Mouse (Mus musculus): ENCODE measurements around the gene E2f4. TPM values are rescaled to one million over a fixed set of nuclear protein-coding genes. Genes with fewer than 3 reads are reported as not detected.

E2f4 gene
- polyA plus RNA-seq, 1 experiment from 2014 or later: 43.5 TPM

GRCm38 (mm10) chr8:105308428-105308827 is 11.0 kb downstream of the E2f4 start:
- Histone ChIP-seq H3K9me3 (ENCODE audit: control insufficient read depth, low read length) (no peaks in the 10 kb centered on the region), H3K9ac (no peak overlapping the region), H3K27me3 (ENCODE audit: control insufficient read depth, insufficient read depth, low read length) (no peaks in the 10 kb centered on the region), H3K27ac (no peak overlapping the region), H3K4me3 (replicated peaks; ENCODE audit: low read length) (no peak overlapping the region), H3K36me3 (replicated peaks; ENCODE audit: control insufficient read depth, insufficient read depth) (peaks cover 84% of the 10 kb centered on the region), H3K4me1 (replicated peaks; ENCODE audit: control insufficient read depth, insufficient read depth, low read length) (peaks cover 10% of the 10 kb centered on the region), H3K4me2 (replicated peaks) (no peak overlapping the region)
- no peak for DNase-seq (ENCODE audit: low spot score)
- no peak for ATAC-seq (ENCODE audit: low FRiP score)
- WGBS: 93% methylated on average over 10 of the region's 10 CpGs

GRCm38 (mm10) chr8:105309142-105309847 is 11.8 kb downstream of the E2f4 start:
- WGBS: 79% methylated on average over 15 of the region's 15 CpGs
- DNase-seq (ENCODE audit: low spot score): no peak
- H3K36me3 ChIP-seq (replicated peaks; ENCODE audit: control insufficient read depth, insufficient read depth): peaks cover 84% of the 10 kb centered on the region

DNA sequence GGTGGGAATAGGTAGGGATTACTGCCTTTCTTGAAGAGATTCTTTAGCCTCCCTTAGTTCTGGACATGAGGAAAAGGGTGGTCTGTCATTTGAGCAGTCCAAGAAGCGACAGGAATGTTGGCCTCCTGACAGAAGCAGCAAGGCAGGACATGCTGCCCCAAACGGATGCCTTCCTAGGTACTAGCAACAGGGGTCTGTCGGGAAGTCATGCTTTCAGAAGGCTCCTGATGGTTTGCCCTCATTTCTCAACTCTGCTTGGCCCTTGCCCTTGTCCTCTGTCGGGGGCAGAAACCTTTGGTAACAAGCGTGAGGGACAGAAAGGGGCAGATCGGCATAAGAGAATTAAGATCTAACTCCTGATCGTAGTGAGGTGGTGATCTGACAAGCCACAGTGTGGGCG is 12.7 kb downstream of the E2f4 start:
- ATAC-seq (ENCODE audit: low FRiP score) (no peak), DNase-seq (ENCODE audit: low spot score) (no peak)
- no peaks in the 10 kb centered on the region for H3K27me3 ChIP-seq (ENCODE audit: control insufficient read depth, insufficient read depth, low read length)
- H3K27ac ChIP-seq: no peak overlapping the region
- peaks cover 10% of the 10 kb centered on the region for H3K4me1 ChIP-seq (replicated peaks; ENCODE audit: control insufficient read depth, insufficient read depth, low read length)
- H3K9me3 ChIP-seq (ENCODE audit: control insufficient read depth, low read length): no peaks in the 10 kb centered on the region
- no peak overlapping the region for H3K9ac ChIP-seq
- H3K36me3 ChIP-seq (replicated peaks; ENCODE audit: control insufficient read depth, insufficient read depth): peaks cover 84% of the 10 kb centered on the region
- no peak overlapping the region for H3K4me2 ChIP-seq (replicated peaks)
- WGBS: 86% methylated on average over 8 of the region's 8 CpGs
- H3K4me3 ChIP-seq (replicated peaks; ENCODE audit: low read length): no peak overlapping the region

More at GRCm38 (mm10) chr8:105309142-105309847, 11.8 kb downstream of the E2f4 start:
- H3K4me2 ChIP-seq (replicated peaks): no peak overlapping the region
- no peaks in the 10 kb centered on the region for H3K27me3 ChIP-seq (ENCODE audit: control insufficient read depth, insufficient read depth, low read length)
- H3K4me1 ChIP-seq (replicated peaks; ENCODE audit: control insufficient read depth, insufficient read depth, low read length): peaks cover 10% of the 10 kb centered on the region
- no peak for ATAC-seq (ENCODE audit: low FRiP score)
- no peaks in the 10 kb centered on the region for H3K9me3 ChIP-seq (ENCODE audit: control insufficient read depth, low read length)
- H3K9ac ChIP-seq: no peak overlapping the region
- H3K4me3 ChIP-seq (replicated peaks; ENCODE audit: low read length): no peak overlapping the region
- no peak overlapping the region for H3K27ac ChIP-seq

DNA sequence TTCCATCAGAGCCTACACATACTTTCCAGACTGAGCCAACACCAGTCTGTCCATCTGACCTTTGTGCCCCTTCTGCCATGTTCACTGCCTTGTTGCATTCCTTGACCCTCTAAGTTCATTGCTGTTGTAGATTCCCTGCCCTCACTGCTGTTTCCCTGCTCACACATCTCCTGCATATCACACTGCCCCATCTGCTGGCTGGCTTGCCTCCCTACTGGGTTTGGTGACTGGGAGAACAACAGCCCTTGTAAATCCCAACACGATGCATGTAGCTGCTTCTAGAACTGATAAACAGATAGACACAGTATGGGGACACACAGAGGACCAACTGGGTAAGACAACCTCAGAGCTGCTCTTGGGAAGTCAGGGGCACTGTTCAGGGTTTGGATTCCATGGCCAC is 14.3 kb downstream of the E2f4 start:
- Histone ChIP-seq H3K4me3 (replicated peaks; ENCODE audit: low read length) (no peak overlapping the region), H3K4me1 (replicated peaks; ENCODE audit: control insufficient read depth, insufficient read depth, low read length) (no peaks in the 10 kb centered on the region), H3K9ac (no peak overlapping the region), H3K27me3 (ENCODE audit: control insufficient read depth, insufficient read depth, low read length) (no peaks in the 10 kb centered on the region), H3K36me3 (replicated peaks; ENCODE audit: control insufficient read depth, insufficient read depth) (peaks cover 97% of the 10 kb centered on the region), H3K4me2 (replicated peaks) (no peak overlapping the region), H3K9me3 (ENCODE audit: control insufficient read depth, low read length) (no peaks in the 10 kb centered on the region), H3K27ac (no peak overlapping the region)
- DNase-seq (ENCODE audit: low spot score): no peak
- no peak for ATAC-seq (ENCODE audit: low FRiP score)
- WGBS: 83% methylated on average over 1 of the region's 1 CpGs

GRCm38 (mm10) chr8:105312891-105313481 is 15.5 kb downstream of the E2f4 start:
- Histone ChIP-seq H3K27ac (no peak overlapping the region), H3K27me3 (ENCODE audit: control insufficient read depth, insufficient read depth, low read length) (no peaks in the 10 kb centered on the region), H3K4me3 (replicated peaks; ENCODE audit: low read length) (no peak overlapping the region), H3K4me2 (replicated peaks) (no peak overlapping the region), H3K36me3 (replicated peaks; ENCODE audit: control insufficient read depth, insufficient read depth) (peaks cover 96% of the 10 kb centered on the region), H3K9ac (no peak overlapping the region), H3K4me1 (replicated peaks; ENCODE audit: control insufficient read depth, insufficient read depth, low read length) (no peaks in the 10 kb centered on the region), H3K9me3 (ENCODE audit: control insufficient read depth, low read length) (no peaks in the 10 kb centered on the region)
- ATAC-seq (ENCODE audit: low FRiP score) (no peak), DNase-seq (ENCODE audit: low spot score) (no peak)
- 92% methylated on average over 8 of the region's 8 CpGs for WGBS

- H3K4me2 ChIP-seq (replicated peaks): no peak overlapping the region
- ATAC-seq (ENCODE audit: low FRiP score) (no peak), DNase-seq (ENCODE audit: low spot score) (no peak)
- H3K36me3 ChIP-seq (replicated peaks; ENCODE audit: control insufficient read depth, insufficient read depth): peaks cover 96% of the 10 kb centered on the region
- no peak overlapping the region for H3K27ac ChIP-seq
- H3K4me1 ChIP-seq (replicated peaks; ENCODE audit: control insufficient read depth, insufficient read depth, low read length): no peaks in the 10 kb centered on the region
- no peaks in the 10 kb centered on the region for H3K9me3 ChIP-seq (ENCODE audit: control insufficient read depth, low read length)
- H3K27me3 ChIP-seq (ENCODE audit: control insufficient read depth, insufficient read depth, low read length): no peaks in the 10 kb centered on the region
- no peak overlapping the region for H3K4me3 ChIP-seq (replicated peaks; ENCODE audit: low read length)
- no peak overlapping the region for H3K9ac ChIP-seq
- 87% methylated on average over 9 of the region's 9 CpGs for WGBS
Observed at GRCm38 (mm10) chr8:105313622-105314402, 16.3 kb downstream of the E2f4 start.

- no peak overlapping the region for H3K27ac ChIP-seq
- no peaks in the 10 kb centered on the region for H3K9me3 ChIP-seq (ENCODE audit: control insufficient read depth, low read length)
- no peak overlapping the region for H3K4me2 ChIP-seq (replicated peaks)
- DNase-seq (ENCODE audit: low spot score) (no peak), ATAC-seq (ENCODE audit: low FRiP score) (0 out of 2 replicates have a peak, but pooled peaks have one; percentile 13)
- H3K9ac ChIP-seq: no peak overlapping the region
- no peak overlapping the region for H3K4me3 ChIP-seq (replicated peaks; ENCODE audit: low read length)
- no peaks in the 10 kb centered on the region for H3K4me1 ChIP-seq (replicated peaks; ENCODE audit: control insufficient read depth, insufficient read depth, low read length)
- 92% methylated on average over 18 of the region's 18 CpGs for WGBS
- peaks cover 95% of the 10 kb centered on the region for H3K36me3 ChIP-seq (replicated peaks; ENCODE audit: control insufficient read depth, insufficient read depth)
- no peaks in the 10 kb centered on the region for H3K27me3 ChIP-seq (ENCODE audit: control insufficient read depth, insufficient read depth, low read length)
Observed at GRCm38 (mm10) chr8:105315073-105315769, 17.8 kb downstream of the E2f4 start.

DNA sequence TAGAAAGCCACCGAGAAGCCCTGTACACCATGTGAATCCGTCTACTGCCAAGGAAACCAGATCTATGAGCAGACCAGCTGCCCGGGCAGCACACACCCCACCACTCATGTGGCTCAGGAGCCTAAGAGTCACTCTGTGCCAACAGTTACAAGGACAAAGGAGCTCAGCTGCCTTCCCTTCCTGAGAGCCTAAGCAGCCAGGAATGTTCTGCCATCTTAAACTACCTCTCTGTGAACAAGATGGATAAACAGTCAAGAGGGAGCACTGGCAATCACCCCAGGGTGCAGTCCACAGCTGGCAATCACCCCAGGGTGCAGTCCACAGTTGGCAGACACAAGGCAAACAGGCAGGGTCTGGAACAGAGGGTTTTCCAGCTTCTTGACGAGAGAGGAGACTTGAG is 20.5 kb downstream of the E2f4 start:
- 81% methylated on average over 4 of the region's 4 CpGs for WGBS
- H3K9me3 ChIP-seq (ENCODE audit: control insufficient read depth, low read length): no peaks in the 10 kb centered on the region
- ATAC-seq (ENCODE audit: low FRiP score) (no peak), DNase-seq (ENCODE audit: low spot score) (no peak)
- H3K36me3 ChIP-seq (replicated peaks; ENCODE audit: control insufficient read depth, insufficient read depth): peaks cover 86% of the 10 kb centered on the region
- H3K4me2 ChIP-seq (replicated peaks): no peak overlapping the region
- H3K27me3 ChIP-seq (ENCODE audit: control insufficient read depth, insufficient read depth, low read length): no peaks in the 10 kb centered on the region
- no peak overlapping the region for H3K4me3 ChIP-seq (replicated peaks; ENCODE audit: low read length)
- 0 out of 2 replicates have a peak overlapping the region, but pooled peaks have one; percentile 8 for H3K9ac ChIP-seq
- H3K4me1 ChIP-seq (replicated peaks; ENCODE audit: control insufficient read depth, insufficient read depth, low read length): no peaks in the 10 kb centered on the region
- no peak overlapping the region for H3K27ac ChIP-seq

- no peaks in the 10 kb centered on the region for H3K9me3 ChIP-seq (ENCODE audit: control insufficient read depth, low read length)
- H3K4me3 ChIP-seq (replicated peaks; ENCODE audit: low read length): no peak overlapping the region
- no peak overlapping the region for H3K4me2 ChIP-seq (replicated peaks)
- WGBS: 84% methylated on average over 11 of the region's 11 CpGs
- H3K27ac ChIP-seq: no peak overlapping the region
- no peak overlapping the region for H3K9ac ChIP-seq
- H3K4me1 ChIP-seq (replicated peaks; ENCODE audit: control insufficient read depth, insufficient read depth, low read length): no peaks in the 10 kb centered on the region
- H3K27me3 ChIP-seq (ENCODE audit: control insufficient read depth, insufficient read depth, low read length): no peaks in the 10 kb centered on the region
- no peak for ATAC-seq (ENCODE audit: low FRiP score)
- peaks cover 83% of the 10 kb centered on the region for H3K36me3 ChIP-seq (replicated peaks; ENCODE audit: control insufficient read depth, insufficient read depth)
- no peak for DNase-seq (ENCODE audit: low spot score)
Observed at GRCm38 (mm10) chr8:105318662-105319190, 21.3 kb downstream of the E2f4 start.

Data from hindbrain, embryonic 14.5 days (tissue).